Mouse (Mus musculus) CH12.LX (cell line): ENCODE data around the gene Ptpn14.

Experiments
- CTCF ChIP-seq, 2 experiments: IDR thresholded peaks in 1 of 2; conservative IDR thresholded peaks in 1 of 2; 2 replicates each; pipeline ENCODE4 v1.5.1; 2011 to 2012; ENCODE audit warnings: low read depth in 2 of 2, low read length in 2 of 2, improper control_type of control experiment in 1 of 2, inconsistent platforms in 1 of 2, mild to moderate bottlenecking in 1 of 2, moderate library complexity in 1 of 2
- EP300 ChIP-seq: IDR thresholded peaks from 2 replicates; pipeline ENCODE4 v1.6.1; 2011; ENCODE audit warnings: low read length, improper control_type of control experiment
- ETS1 ChIP-seq: conservative IDR thresholded peaks from 2 replicates; pipeline ENCODE4 v1.6.1; 2012; ENCODE audit warnings: low read depth, mild to moderate bottlenecking, inconsistent platforms, low read length, improper control_type of control experiment, moderate library complexity
- NELFE ChIP-seq: IDR thresholded peaks from 2 replicates; pipeline ENCODE4 v1.6.1; 2011; ENCODE audit warnings: low read depth, low read length, improper control_type of control experiment
- POLR2A ChIP-seq: IDR thresholded peaks from 2 replicates; pipeline ENCODE4 v1.6.1; 2011; ENCODE audit warnings: low read depth, mild to moderate bottlenecking, improper control_type of control experiment, low read length

GRCm38 (mm10) chr1:189921818-189922592 is 193.9 kb downstream of the Ptpn14 start, which contains the start of gene Smyd2:
- TF ChIP-seq POLR2A, result peak; percentile 63
- peak; percentile 46; the same call in 1 of the 2 replicates for TF ChIP-seq NELFE
- no peak for TF ChIP-seq CTCF (conservative IDR thresholded peaks at IDR 0.05 in 1 of 2, IDR thresholded peaks at IDR 0.05 in 1 of 2; ENCODE audit: low read depth in 2 of 2, low read length in 2 of 2)
- no peak for TF ChIP-seq ETS1
- TF ChIP-seq EP300, result no peak
